Mouse (Mus musculus): ENCODE data around the gene Sult1e1. TPM values are rescaled to one million over a fixed set of nuclear protein-coding genes. Genes with fewer than 3 reads are reported as not detected.

Sult1e1 gene
- total RNA-seq, 2 experiments from 2014 or later = not detected

Small RNA genes lying within 50 kb of the gene (microRNA-seq; reads per million reads assigned to microRNA genes)
- gene Mir3969 = 0 reads per million in 2 experiments

Other genes with a start within 250 kb of the Sult1e1 start
- gene Ugt2b38, start 167.4 kb downstream of the Sult1e1 start, total RNA-seq (2021) = not detected
- not detected for gene Ugt2a2, start 109.3 kb downstream of the Sult1e1 start, total RNA-seq (2021)
- gene Gm43638, start 104.8 kb downstream of the Sult1e1 start, total RNA-seq (2021) = not detected
- not detected for gene Ugt2a1, start 100.7 kb downstream of the Sult1e1 start, total RNA-seq (2021)
- not detected for gene Sult1b1, start 53.4 kb downstream of the Sult1e1 start, total RNA-seq (2021)
- gene Sult1d1, start 22.6 kb downstream of the Sult1e1 start, total RNA-seq (2021) = not detected
- not detected for gene Csn1s1, start 74.6 kb upstream of the Sult1e1 start, total RNA-seq (2021)
- gene Csn2, start 108.0 kb upstream of the Sult1e1 start, total RNA-seq (2021) = not detected
- not detected for gene Csn1s2a, start 183.0 kb upstream of the Sult1e1 start, total RNA-seq (2021)
- not detected for gene Csn1s2b, start 216.5 kb upstream of the Sult1e1 start, total RNA-seq (2021)
- not detected for gene Prr27, start 234.1 kb upstream of the Sult1e1 start, total RNA-seq (2021)